Mouse (Mus musculus) lung, postnatal 0 days (tissue): ENCODE results near the gene Rp9. TPM values are rescaled to one million over a fixed set of nuclear protein-coding genes. Genes with fewer than 3 reads are reported as not detected.

Source experiments
- ATAC-seq: fragments of 200-750 bp; cut with Nextera tagmentation; 2 replicates; pipeline ENCODE4 v1.8.0; 2017; ENCODE audit warnings: moderate library complexity
- DNase-seq: peaks from one replicate; pipeline ENCODE4 v3.0.0-alpha.2; 2016; ENCODE audit warnings: low spot score
- H3K27ac ChIP-seq: fragments of 300-500 bp; sonication (generic); 2 replicates; pipeline ENCODE4 v1.5.1; 2014; ENCODE audit warnings: antibody characterized with exemption, mild to moderate bottlenecking, low read length, mixed read lengths
- H3K27me3 ChIP-seq: fragments of 300-500 bp; sonication (generic); replicated peaks from 2 replicates; pipeline ENCODE4 v1.6.1; 2014; ENCODE audit warnings: low read length, mixed read lengths; ENCODE audit not compliant: insufficient read depth
- H3K36me3 ChIP-seq: fragments of 300-500 bp; sonication (generic); 2 replicates; pipeline ENCODE4 v1.6.1; 2014; ENCODE audit warnings: low read length, mixed read lengths; ENCODE audit not compliant: insufficient read depth
- H3K4me1 ChIP-seq: fragments of 300-500 bp; sonication (generic); 2 replicates; pipeline ENCODE4 v1.6.1; 2014; ENCODE audit warnings: antibody characterized with exemption, low read depth, low read length, mixed read lengths; ENCODE audit not compliant: insufficient read depth
- H3K4me2 ChIP-seq: fragments of 300-500 bp; sonication (generic); replicated peaks from 2 replicates; pipeline ENCODE4 v1.6.1; 2014; ENCODE audit warnings: low read depth, mild to moderate bottlenecking, low read length, moderate library complexity, mixed read lengths
- H3K4me3 ChIP-seq: fragments of 300-500 bp; sonication (generic); 2 replicates; pipeline ENCODE4 v1.5.1; 2014; ENCODE audit warnings: low read depth, low read length
- H3K9ac ChIP-seq: fragments of 300-500 bp; sonication (generic); replicated peaks from 2 replicates; pipeline ENCODE4 v1.6.1; 2014; ENCODE audit warnings: low read depth, mild to moderate bottlenecking
- H3K9me3 ChIP-seq: fragments of 300-500 bp; sonication (generic); 2 replicates; pipeline ENCODE4 v1.6.1; 2016; ENCODE audit warnings: low read length, mixed read lengths
- CTCF ChIP-seq: IDR thresholded peaks from 2 replicates; pipeline ENCODE4 v1.5.1; 2016; ENCODE audit warnings: antibody characterized with exemption, mild to moderate bottlenecking
- EP300 ChIP-seq: IDR thresholded peaks from 2 replicates; pipeline ENCODE4 v1.6.1; 2016; ENCODE audit warnings: antibody characterized with exemption, mild to moderate bottlenecking, control low read depth
- WGBS: fragments of 180-500 bp; shearing (Covaris S2); extraction: QIAGEN DNeasy Blood & Tissue Kit; methylation state at CpG from one replicate; pipeline ENCODE4 v1.1.7; 2014; 5-methylcytosine and 5-hydroxymethylcytosine counted together
- polyA plus RNA-seq: library from polyadenylated mRNA; unstranded; fragments of >200 nt; fragmentation: Nextera tagmentation; extraction: Ambion mirVana; gene quantifications from 2 replicates; pipeline ENCODE4 v1.2.1, GENCODE M21; 2015

Gene Rp9
- polyA plus RNA-seq, 1 experiment from 2014 or later, result 68.1 TPM

DNA sequence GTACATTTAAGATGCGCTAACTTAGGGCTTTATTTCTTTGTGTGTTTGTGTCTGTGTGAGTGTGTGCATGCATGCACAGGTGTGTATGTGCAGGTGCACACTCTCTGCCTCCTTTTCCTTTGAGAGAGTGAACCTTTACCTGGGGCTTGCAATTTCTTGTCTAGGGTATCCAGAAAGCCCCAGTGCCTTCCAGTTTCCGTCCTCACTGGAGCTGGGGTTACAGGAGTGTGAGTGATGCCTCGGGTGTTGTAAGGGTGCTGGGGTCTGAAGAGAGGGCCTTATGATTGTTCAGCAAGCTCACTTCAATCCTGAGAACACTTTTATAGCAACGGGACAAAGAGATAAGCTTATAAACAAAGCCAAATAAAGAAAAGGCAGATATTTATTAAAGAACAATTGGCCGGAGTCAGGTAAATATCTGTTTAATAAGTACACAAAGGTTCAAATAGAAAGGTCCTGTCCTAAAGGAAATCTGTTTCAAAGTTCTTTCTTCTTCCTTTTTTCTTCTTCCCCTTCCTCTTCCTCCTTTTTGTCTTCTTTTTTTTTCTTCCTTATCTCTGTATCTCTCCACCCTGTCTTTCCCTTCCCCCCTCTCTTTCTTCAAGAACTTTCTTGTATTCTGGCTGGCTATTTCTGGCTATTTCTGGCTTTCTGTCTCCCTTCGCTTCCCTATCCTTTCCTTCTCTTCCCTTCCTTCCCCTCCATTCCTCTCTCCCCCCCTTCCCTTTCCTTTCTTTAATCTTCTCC lies 27.7 kb upstream of the Rp9 start:
- Histone ChIP-seq H3K9ac (no peak overlapping the region), H3K36me3 (no peaks in the 10 kb centered on the region), H3K27me3 (no peaks in the 10 kb centered on the region), H3K4me2 (no peak overlapping the region), H3K4me3 (no peak overlapping the region), H3K9me3 (no peaks in the 10 kb centered on the region), H3K27ac (no peak overlapping the region), H3K4me1 (no peaks in the 10 kb centered on the region)
- no peak for TF ChIP-seq CTCF
- TF ChIP-seq EP300, result no peak
- WGBS, result 59% methylated on average over 6 of the region's 6 CpGs
- DNase-seq (no peak), ATAC-seq (no peak)

DNA sequence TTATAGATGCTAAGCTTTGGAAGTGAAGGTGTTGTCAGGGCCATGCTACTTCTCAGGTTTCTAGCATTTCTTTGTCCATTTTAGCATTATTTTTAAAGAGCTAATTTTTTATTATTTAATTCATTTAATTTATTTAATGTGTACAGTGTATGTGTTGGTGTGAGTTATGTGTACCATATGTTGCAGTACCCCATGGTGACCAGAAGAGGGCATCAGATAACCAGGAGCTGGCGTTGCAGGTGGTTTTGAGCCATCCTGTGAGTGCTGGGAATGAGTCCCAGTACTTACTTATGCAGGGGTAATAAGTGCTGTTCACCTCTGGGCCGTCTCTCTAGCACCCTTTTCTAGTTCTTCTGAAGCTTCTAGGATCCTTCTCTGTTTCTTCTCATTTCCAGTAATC lies 25.6 kb upstream of the Rp9 start:
- Histone ChIP-seq H3K4me2 (no peak overlapping the region), H3K9ac (no peak overlapping the region), H3K9me3 (no peaks in the 10 kb centered on the region), H3K4me3 (no peak overlapping the region), H3K27ac (no peak overlapping the region), H3K27me3 (no peaks in the 10 kb centered on the region), H3K36me3 (no peaks in the 10 kb centered on the region), H3K4me1 (no peaks in the 10 kb centered on the region)
- no peak for ATAC-seq
- TF ChIP-seq EP300, result no peak
- peak; percentile 43 for TF ChIP-seq CTCF
- WGBS, result 88% methylated on average over 2 of the region's 2 CpGs
- DNase-seq, result no peak

DNA sequence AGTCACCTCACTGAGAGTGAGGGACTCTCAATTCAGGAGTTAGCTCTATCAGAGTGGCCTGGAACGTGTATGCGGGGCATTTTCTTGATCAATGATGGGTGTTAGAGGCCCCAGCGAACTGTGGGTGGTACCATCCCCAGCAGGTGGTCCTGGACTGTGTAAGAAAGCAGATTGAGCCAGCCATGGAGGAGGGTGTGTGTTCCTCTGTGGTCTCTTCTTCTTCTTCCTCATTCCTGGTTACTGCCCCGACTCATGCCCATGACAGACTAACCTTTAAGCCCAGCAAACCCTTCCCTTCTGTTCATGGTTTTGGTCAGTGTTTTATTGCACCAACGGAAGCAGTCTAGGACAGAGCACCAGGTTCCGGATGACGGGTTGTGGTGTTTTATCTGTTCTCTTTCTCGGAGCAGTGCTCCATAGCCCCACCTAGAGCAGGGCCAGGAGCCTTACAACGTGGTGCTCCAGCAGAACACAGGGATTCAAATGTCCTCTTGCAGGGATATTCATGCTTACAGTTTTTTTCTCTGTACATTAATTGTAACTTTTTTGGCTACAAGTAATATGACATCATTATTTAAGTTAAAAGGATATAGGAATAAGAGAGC lies 24.8 kb upstream of the Rp9 start:
- DNase-seq (no peak), ATAC-seq (no peak)
- Histone ChIP-seq H3K27ac (no peak overlapping the region), H3K27me3 (no peaks in the 10 kb centered on the region), H3K4me3 (no peak overlapping the region), H3K36me3 (no peaks in the 10 kb centered on the region), H3K9me3 (no peaks in the 10 kb centered on the region), H3K4me1 (no peaks in the 10 kb centered on the region), H3K4me2 (no peak overlapping the region), H3K9ac (no peak overlapping the region)
- TF ChIP-seq EP300, result no peak
- peak; percentile 28; the same call in 1 of the 2 replicates for TF ChIP-seq CTCF
- WGBS, result 79% methylated on average over 9 of the region's 9 CpGs

DNA sequence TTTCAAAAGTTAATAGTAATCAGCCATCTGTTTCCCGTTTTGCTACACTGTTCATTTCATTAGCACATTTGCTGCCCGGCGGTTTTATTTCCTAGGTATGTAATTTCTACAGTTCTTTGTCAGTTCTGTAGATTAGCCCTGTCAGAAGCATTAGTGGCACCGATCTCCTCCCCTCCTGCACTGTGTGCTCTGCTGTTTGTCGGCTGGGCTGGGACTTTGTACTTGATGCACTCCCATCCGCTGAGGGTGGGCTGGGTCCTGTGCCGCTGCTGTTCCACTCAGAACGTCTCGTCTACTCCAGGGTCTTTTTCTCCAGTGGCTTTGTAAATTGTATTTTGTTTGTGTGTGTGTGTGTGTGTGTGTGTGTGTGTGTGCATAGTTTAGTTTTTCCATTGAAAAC lies 19.4 kb upstream of the Rp9 start:
- H3K4me2 ChIP-seq, result no peak overlapping the region
- TF ChIP-seq EP300, result no peak
- no peak for TF ChIP-seq CTCF
- 46% methylated on average over 9 of the region's 9 CpGs for WGBS
- no peaks in the 10 kb centered on the region for H3K4me1 ChIP-seq
- no peak overlapping the region for H3K4me3 ChIP-seq
- ATAC-seq (no peak), DNase-seq (no peak)
- H3K27me3 ChIP-seq, result no peaks in the 10 kb centered on the region
- H3K36me3 ChIP-seq, result no peaks in the 10 kb centered on the region
- no peak overlapping the region for H3K27ac ChIP-seq
- H3K9ac ChIP-seq, result no peak overlapping the region
- no peaks in the 10 kb centered on the region for H3K9me3 ChIP-seq

DNA sequence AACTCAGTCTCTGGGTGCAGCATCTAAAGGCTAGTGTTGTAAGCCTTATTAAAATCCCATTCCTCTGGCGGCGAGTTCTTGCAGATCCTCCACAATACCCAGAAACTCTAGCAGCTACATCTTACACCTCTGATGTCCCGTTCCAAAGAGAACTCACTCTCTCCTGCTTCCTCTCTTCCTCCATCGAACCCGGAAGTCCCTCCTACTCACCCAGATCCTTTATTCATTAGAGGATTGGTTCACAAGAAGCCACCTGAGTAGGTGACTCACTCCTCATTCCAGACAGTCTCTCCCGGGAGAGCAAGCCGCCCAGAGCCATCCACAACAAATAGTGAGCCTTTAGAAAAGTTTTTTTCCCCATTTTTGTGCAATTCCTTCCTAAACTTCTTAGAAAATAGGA lies 16.7 kb upstream of the Rp9 start:
- TF ChIP-seq CTCF, result no peak
- no peak for TF ChIP-seq EP300
- no peaks in the 10 kb centered on the region for H3K9me3 ChIP-seq
- ATAC-seq (no peak), DNase-seq (no peak)
- no peaks in the 10 kb centered on the region for H3K27me3 ChIP-seq
- WGBS, result 70% methylated on average over 7 of the region's 7 CpGs
- H3K36me3 ChIP-seq, result no peaks in the 10 kb centered on the region
- no peak overlapping the region for H3K4me3 ChIP-seq
- H3K9ac ChIP-seq, result no peak overlapping the region
- H3K4me2 ChIP-seq, result no peak overlapping the region
- H3K4me1 ChIP-seq, result no peaks in the 10 kb centered on the region
- H3K27ac ChIP-seq, result no peak overlapping the region

DNA sequence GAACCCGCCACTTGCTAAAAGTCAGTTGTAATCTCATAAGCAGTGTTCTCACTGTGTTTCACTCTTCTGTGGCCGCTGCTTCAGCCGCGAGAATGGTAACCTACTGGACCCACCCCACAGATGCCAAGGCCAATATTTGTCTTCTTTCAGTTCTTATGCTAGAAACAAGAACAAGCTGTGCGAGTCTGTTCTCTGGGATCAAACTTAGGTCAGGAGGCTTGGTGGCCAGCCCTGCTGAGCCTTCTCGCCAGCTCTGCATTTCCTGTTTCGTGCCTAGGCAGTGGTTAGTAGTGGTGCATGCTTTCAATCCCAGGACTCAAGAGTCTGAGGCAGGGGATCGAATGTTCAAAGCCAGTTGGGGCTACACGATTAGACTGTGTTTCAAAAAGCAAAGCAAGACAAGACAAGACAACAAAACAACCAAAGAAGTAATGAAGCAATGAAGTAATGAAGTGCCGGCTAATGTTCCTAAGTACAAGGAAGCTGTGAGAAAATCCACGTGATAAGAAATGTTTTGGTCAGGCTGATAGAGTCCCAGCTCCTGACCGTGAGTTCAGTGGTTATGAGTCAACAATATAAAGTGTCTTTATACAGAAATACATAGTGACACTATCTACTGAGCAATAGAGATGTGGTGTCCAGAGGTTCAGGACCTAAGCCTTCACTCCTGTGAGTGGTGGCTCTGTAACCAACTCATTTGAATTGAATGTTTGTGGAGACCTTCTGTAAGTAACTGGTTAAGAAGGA lies 15.2 kb upstream of the Rp9 start:
- peak; percentile 33 for DNase-seq
- peak; percentile 54 for ATAC-seq
- H3K4me3 ChIP-seq, result no peak overlapping the region
- no peaks in the 10 kb centered on the region for H3K36me3 ChIP-seq
- 63% methylated on average over 12 of the region's 12 CpGs for WGBS
- no peaks in the 10 kb centered on the region for H3K4me1 ChIP-seq
- no peaks in the 10 kb centered on the region for H3K27me3 ChIP-seq
- H3K9me3 ChIP-seq, result no peaks in the 10 kb centered on the region
- no peak overlapping the region for H3K27ac ChIP-seq
- TF ChIP-seq CTCF (no peak), EP300 (no peak)
- no peak overlapping the region for H3K4me2 ChIP-seq
- no peak overlapping the region for H3K9ac ChIP-seq
